Mouse (Mus musculus) erythroblast, embryonic 14.5 days (primary cell): ENCODE measurements at regions not wholly inside any gene's neighbourhood (a gene's known extent, or its start where the extent isn't known, plus 50 kb on each side); places are given as distances from the start of the nearest gene placed in this dataset.

Experiments
- H3K27me3 ChIP-seq: 2 replicates; pipeline ENCODE4 v1.6.1; 2012; ENCODE audit warnings: inconsistent platforms; ENCODE audit not compliant: control insufficient read depth
- H3K36me3 ChIP-seq: 2 replicates; pipeline ENCODE4 v1.6.1; 2012; ENCODE audit warnings: mild to moderate bottlenecking, inconsistent platforms; ENCODE audit not compliant: control insufficient read depth
- H3K4me1 ChIP-seq: 2 replicates; pipeline ENCODE4 v1.6.1; 2012; ENCODE audit warnings: inconsistent platforms; ENCODE audit not compliant: control insufficient read depth
- H3K4me3 ChIP-seq: replicated peaks from 2 replicates; pipeline ENCODE3; 2012; ENCODE audit warnings: moderate library complexity, mild to moderate bottlenecking, inconsistent platforms
- H3K9me3 ChIP-seq: 2 replicates; pipeline ENCODE4 v1.6.1; 2012; ENCODE audit warnings: low read length, inconsistent platforms, mixed read lengths; ENCODE audit not compliant: control insufficient read depth
- GATA1 ChIP-seq: IDR thresholded peaks from 2 replicates; pipeline ENCODE4 v1.6.1; 2012; ENCODE audit warnings: low read length, inconsistent platforms, mixed read lengths
- TAL1 ChIP-seq: IDR thresholded peaks from 3 replicates; pipeline ENCODE4 v1.6.1; 2012; ENCODE audit warnings: low read length, inconsistent platforms, mixed read lengths

GRCm38 (mm10) chr16:93153545-93154329, 327.8 kb upstream of the Runx1 start:
- Histone ChIP-seq H3K36me3 (no peaks in the 10 kb centered on the region), H3K27me3 (peaks cover 19% of the 10 kb centered on the region), H3K4me1 (peaks cover 41% of the 10 kb centered on the region), H3K4me3 (no peak overlapping the region), H3K9me3 (peaks cover 5% of the 10 kb centered on the region)
- TF ChIP-seq TAL1 (no peak), GATA1 (no peak)

- Histone ChIP-seq H3K27me3 (peaks cover 19% of the 10 kb centered on the region), H3K4me1 (peaks cover 49% of the 10 kb centered on the region), H3K9me3 (0 out of 2 replicates have a peak, but pooled peaks cover 2% of the 10 kb centered on the region), H3K36me3 (no peaks in the 10 kb centered on the region), H3K4me3 (no peak overlapping the region)
- TF ChIP-seq TAL1: no peak
- TF ChIP-seq GATA1: no peak
Observed at GRCm38 (mm10) chr16:93152765-93153489, 327.0 kb upstream of the Runx1 start.

- peaks cover 56% of the 10 kb centered on the region for H3K4me1 ChIP-seq
- H3K36me3 ChIP-seq: no peaks in the 10 kb centered on the region
- TF ChIP-seq GATA1 (no peak), TAL1 (no peak)
Observed at GRCm38 (mm10) chr16:93152057-93152456, 326.1 kb upstream of the Runx1 start.

GRCm38 (mm10) chr16:93151652-93152051, 325.7 kb upstream of the Runx1 start:
- Histone ChIP-seq H3K27me3 (peaks cover 19% of the 10 kb centered on the region), H3K9me3 (0 out of 2 replicates have a peak, but pooled peaks cover 2% of the 10 kb centered on the region), H3K36me3 (no peaks in the 10 kb centered on the region), H3K4me3 (no peak overlapping the region), H3K4me1 (peaks cover 60% of the 10 kb centered on the region)
- TF ChIP-seq GATA1 (no peak), TAL1 (no peak)

More at GRCm38 (mm10) chr16:93152057-93152456, 326.1 kb upstream of the Runx1 start:
- Histone ChIP-seq H3K4me3 (no peak overlapping the region), H3K9me3 (0 out of 2 replicates have a peak, but pooled peaks cover 2% of the 10 kb centered on the region), H3K27me3 (peaks cover 19% of the 10 kb centered on the region)

- TF ChIP-seq TAL1 (no peak), GATA1 (no peak)
- Histone ChIP-seq H3K36me3 (no peaks in the 10 kb centered on the region), H3K9me3 (0 out of 2 replicates have a peak, but pooled peaks cover 2% of the 10 kb centered on the region), H3K4me1 (peaks cover 72% of the 10 kb centered on the region), H3K27me3 (peaks cover 19% of the 10 kb centered on the region), H3K4me3 (no peak overlapping the region)
Observed at GRCm38 (mm10) chr16:93150451-93150850, 324.5 kb upstream of the Runx1 start.

- peak; percentile 95 for TF ChIP-seq GATA1
- TF ChIP-seq TAL1: peak; percentile 89
- no peaks in the 10 kb centered on the region for H3K36me3 ChIP-seq
- peaks cover 66% of the 10 kb centered on the region for H3K4me1 ChIP-seq
Observed at GRCm38 (mm10) chr16:93147525-93148222, 321.7 kb upstream of the Runx1 start.

GRCm38 (mm10) chr16:93146812-93147211, 320.9 kb upstream of the Runx1 start:
- Histone ChIP-seq H3K4me1 (peaks cover 61% of the 10 kb centered on the region), H3K36me3 (no peaks in the 10 kb centered on the region), H3K4me3 (no peak overlapping the region), H3K27me3 (peaks cover 23% of the 10 kb centered on the region), H3K9me3 (no peaks in the 10 kb centered on the region)
- no peak for TF ChIP-seq GATA1
- no peak for TF ChIP-seq TAL1

More at GRCm38 (mm10) chr16:93147525-93148222, 321.7 kb upstream of the Runx1 start:
- Histone ChIP-seq H3K9me3 (0 out of 2 replicates have a peak, but pooled peaks cover 2% of the 10 kb centered on the region), H3K27me3 (peaks cover 20% of the 10 kb centered on the region), H3K4me3 (no peak overlapping the region)

- Histone ChIP-seq H3K4me3 (no peak overlapping the region), H3K9me3 (no peaks in the 10 kb centered on the region), H3K27me3 (peaks cover 33% of the 10 kb centered on the region), H3K36me3 (no peaks in the 10 kb centered on the region), H3K4me1 (peaks cover 59% of the 10 kb centered on the region)
- TF ChIP-seq TAL1 (no peak), GATA1 (no peak)
Observed at GRCm38 (mm10) chr16:93145617-93146016, 319.7 kb upstream of the Runx1 start.

GRCm38 (mm10) chr16:93144033-93144432, 318.1 kb upstream of the Runx1 start:
- TF ChIP-seq TAL1 (no peak), GATA1 (no peak)
- peaks cover 54% of the 10 kb centered on the region for H3K4me1 ChIP-seq
- H3K27me3 ChIP-seq: peaks cover 39% of the 10 kb centered on the region
- H3K9me3 ChIP-seq: no peaks in the 10 kb centered on the region
- no peaks in the 10 kb centered on the region for H3K36me3 ChIP-seq
- no peak overlapping the region for H3K4me3 ChIP-seq
